Mouse (Mus musculus): ENCODE measurements at regions not wholly inside any gene's neighbourhood (a gene's known extent, or its start where the extent isn't known, plus 50 kb on each side); places are given as distances from the start of the nearest gene placed in this dataset.

DNA sequence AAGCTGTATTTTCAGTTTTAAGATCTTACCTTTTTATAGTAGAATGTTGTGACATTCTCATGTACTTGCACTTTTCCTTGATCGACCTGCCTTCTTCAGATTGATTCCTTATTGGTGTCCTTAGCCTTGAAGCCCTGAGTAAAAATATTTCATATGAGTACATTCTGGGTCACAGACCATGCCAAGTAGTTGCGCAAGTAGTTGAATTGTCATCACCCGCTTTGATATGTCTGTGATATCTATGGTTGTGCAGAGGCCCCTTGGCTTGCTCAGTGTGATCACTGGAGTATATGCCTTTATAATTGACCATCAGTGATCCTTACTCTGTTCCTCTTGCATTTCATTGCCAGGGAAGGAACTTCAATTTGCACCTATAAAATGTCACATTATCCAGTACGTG lies 131.1 kb upstream of the Reg3g start:
- DNase-seq (ENCODE audit: low spot score in 2 of 2), result no peak
- intact Hi-C loops (cut with DNase I), result no loop called here

DNA sequence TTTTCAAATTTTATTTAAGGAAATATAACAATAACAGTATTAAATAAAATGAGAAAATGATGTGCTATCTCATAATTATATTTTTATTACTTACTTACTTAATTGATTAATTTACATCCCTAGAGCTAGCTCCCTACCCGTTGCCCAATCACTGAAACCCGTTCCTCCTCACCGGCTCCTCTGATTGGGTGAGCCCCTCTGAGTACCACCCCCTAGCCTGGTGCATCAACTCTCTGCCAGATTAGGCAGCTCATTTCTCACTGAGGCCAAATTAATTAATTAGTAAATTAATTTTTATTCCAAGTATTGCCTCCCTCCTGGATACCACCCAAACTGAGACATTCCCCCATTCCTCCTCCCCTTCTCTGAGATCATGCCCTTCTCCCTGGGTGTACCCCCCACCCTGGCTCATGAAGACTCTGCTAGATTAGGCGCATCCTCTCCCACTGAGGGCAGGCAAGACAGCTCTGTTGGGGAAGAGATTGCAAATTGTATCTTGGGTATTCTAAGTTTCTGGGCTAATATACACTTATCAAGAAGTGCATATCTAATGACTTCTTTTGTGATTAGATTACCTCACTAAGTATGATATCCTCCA lies 101.4 kb upstream of the Reg3g start:
- no peak for DNase-seq (ENCODE audit: low spot score in 2 of 2)
- intact Hi-C loops (cut with DNase I), result no loop called here

- DNase-seq (ENCODE audit: low spot score in 2 of 2), result no peak
- intact Hi-C loops (cut with DNase I), result no loop called here
These were observed 84.5 kb upstream of the Reg3g start for GRCm38 (mm10) chr6:78553008-78553698.

GRCm38 (mm10) chr6:78552353-78552698 lies 83.7 kb upstream of the Reg3g start:
- intact Hi-C loops (cut with DNase I), result no loop called here
- DNase-seq (ENCODE audit: low spot score in 2 of 2), result no peak

GRCm38 (mm10) chr6:78551666-78552352 lies 83.1 kb upstream of the Reg3g start:
- intact Hi-C loops (cut with DNase I), result no loop called here
- DNase-seq (ENCODE audit: low spot score in 2 of 2), result no peak

DNA sequence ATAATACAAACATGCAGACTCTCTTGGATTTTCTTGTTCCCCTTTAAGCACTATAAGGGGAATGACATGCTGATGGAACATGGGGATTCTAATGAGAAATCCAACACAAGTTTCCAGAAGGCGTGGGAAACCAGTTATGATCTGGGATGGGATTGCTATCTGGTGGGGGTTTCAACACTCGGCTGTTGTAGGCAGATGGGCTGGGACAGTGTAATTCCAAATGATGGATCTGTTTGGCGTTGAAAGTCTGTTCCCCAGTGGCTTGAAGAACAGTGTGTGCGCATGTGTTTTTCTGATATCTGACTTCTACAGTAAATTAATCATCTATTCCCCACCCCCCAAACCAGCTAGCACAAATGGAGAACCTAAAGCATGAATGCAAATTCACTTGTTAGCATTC lies 79.8 kb upstream of the Reg3g start:
- intact Hi-C loops (cut with DNase I), result loop anchor here (10.0 kb wide), 1 partner anchor 346 kb away; no protein-coding TSS in a partner anchor
- DNase-seq (ENCODE audit: low spot score in 2 of 2), result no peak

- intact Hi-C loops (cut with DNase I), result loop anchor here (10.0 kb wide), 1 partner anchor 347 kb away; no protein-coding TSS in a partner anchor
- no peak for DNase-seq (ENCODE audit: low spot score in 2 of 2)
These were observed 79.0 kb upstream of the Reg3g start for GRCm38 (mm10) chr6:78547721-78548120.

DNA sequence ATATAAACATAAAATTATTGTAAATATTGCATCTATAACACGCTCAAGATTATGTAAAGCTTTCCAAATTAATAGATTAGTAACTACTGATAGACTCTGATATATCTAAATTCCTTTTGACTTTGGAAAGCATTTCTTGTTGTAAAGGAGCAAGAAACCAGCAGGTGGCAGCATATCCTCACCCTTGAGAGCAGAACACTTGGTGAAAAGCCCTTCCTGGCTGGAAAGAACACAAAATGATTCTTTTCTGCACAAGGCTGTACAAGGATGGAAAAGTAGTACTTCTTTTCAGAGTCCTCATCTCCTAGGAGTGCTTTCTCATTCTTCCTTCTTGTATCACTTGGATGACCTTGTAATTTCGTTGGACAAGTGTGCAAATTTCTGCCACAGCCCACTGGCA lies 75.6 kb upstream of the Reg3g start:
- intact Hi-C loops (cut with DNase I), result loop anchor here (10.0 kb wide), 1 partner anchor 351 kb away; no protein-coding TSS in a partner anchor
- DNase-seq (ENCODE audit: low spot score in 2 of 2), result peak; percentile 45 to 54

DNA sequence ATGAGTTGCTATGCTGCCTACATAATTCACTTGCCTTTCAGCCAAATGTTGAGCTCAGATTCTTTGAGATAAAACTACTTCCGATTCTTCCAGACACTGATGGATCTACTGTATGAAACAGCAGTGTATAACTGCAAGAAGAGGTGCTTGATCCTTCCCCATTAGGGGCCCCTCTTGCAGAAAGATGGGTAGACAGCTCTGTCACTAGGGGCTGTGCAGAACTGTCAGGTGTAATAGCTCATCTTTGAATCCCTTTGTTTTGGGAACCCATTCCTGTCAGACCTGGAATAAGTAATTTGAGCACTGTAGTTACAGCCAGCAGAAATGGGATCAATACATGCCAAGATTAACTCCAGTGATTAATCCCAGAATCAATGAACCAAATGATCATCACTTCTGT lies 68.8 kb upstream of the Reg3g start:
- intact Hi-C loops (cut with DNase I), result no loop called here
- DNase-seq (ENCODE audit: low spot score in 2 of 2), result no peak

- intact Hi-C loops (cut with DNase I), result no loop called here
- DNase-seq (ENCODE audit: low spot score in 2 of 2), result no peak
These were observed 58.5 kb upstream of the Reg3g start for GRCm38 (mm10) chr6:78526986-78527762.
